Mouse (Mus musculus) thymus, adult 18-20 months (tissue): Measurements from ENCODE around the gene Apcs.

Experiments
- DNase-seq, 2 experiments: peaks; one replicate each; pipeline ENCODE4 v3.0.0; 2022; ENCODE audit warnings: mixed read lengths in 2 of 2

Apcs gene

DNA sequence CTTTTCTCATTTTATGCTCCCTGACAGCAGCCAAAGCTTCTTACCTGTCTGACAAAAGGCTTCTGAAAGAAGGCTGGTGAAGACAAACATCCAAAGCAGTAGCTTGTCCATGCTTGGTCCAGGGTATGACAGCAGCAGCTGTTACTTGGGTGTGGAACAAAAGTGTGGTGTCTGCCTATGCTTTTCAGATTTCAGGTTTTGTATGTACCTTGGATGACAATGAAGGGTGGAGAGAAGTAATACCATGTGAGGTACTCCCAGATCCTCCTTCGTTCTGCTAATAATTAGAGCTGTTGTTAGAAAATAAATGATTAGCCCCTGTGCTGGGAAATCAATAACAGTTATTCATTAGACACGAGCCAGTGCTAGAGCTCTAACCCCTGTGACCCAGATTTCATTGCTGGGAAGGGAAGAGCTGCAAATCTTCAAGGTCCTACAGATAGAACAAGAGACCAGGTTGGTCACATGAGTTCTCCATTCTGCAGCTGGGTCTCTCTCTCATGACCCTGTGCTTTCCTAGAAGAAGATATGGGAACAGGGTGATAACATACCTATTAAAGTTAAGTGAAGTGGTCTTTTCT is at the start of gene Apcs:
Gene Apcs (minus strand): TSS at position 265 of the 581 bp plus-strand sequence.
- no peak for DNase-seq

- no peak for DNase-seq
Measured at GRCm38 (mm10) chr1:172932197-172932596, 37.4 kb upstream of the Apcs start.

DNA sequence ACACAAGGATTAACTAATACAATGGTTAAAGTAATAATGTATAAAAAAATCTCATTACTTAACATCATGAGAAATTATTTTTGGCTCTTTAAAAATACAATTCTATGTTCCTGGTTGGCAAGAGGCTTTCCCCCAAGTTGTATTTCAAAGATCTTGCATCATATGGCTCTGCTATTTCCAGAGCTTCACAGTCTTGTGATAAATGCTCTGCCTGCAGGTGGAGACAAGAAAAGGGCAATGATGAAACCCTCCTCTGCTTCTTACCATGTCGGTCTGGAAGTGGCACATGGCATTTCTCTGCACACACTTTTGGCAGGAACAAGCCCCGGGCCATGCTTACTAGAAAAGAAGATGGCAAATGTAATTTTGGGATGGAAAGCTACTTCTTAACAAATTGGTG is 23.6 kb upstream of the Apcs start:
- DNase-seq, result no peak

GRCm38 (mm10) chr1:172917115-172917514 is 22.3 kb upstream of the Apcs start:
- DNase-seq, result no peak

DNA sequence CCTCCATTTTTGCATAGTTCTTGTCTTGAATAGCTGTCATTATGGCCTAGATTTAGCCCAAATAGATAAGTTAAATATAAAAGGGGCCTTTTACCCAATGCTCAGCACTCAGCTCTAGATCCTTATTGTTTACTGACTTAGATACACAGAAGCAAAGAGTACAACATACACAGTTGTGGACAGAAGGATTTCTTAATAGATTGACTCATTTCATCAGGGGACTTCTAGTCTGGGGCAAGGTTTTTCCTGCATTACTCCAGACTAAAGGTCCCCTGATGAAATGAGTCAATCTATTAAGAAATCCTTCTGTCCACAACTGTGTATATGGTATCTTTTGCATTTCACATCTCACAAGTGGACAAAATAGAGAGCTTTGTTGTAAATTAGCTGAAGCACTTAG is 8.5 kb upstream of the Apcs start:
- no peak for DNase-seq

DNA sequence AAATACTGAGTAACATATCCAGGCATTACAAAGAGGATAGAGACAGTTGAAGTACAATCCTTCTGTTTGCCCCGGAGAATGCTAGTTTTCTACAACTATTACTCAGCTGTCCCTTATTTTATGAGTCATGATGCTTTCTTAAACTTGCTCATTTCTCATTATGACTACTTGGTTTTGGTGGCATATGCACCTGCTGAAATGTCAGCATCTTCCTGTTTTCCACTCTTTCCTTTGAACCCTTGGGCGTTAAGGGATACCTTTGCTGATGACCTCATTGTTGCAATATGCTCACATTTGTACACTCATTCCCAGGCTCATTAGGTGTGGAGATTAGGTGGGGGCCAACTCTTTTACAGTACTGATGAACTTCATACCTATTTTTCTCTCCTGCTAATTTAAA is 594 bp upstream of the Apcs start:
- no peak for DNase-seq

- no peak for DNase-seq
Measured at GRCm38 (mm10) chr1:172876675-172877074, 18.2 kb downstream of the Apcs start.

GRCm38 (mm10) chr1:172875265-172875664 is 19.6 kb downstream of the Apcs start:
- DNase-seq, result no peak

DNA sequence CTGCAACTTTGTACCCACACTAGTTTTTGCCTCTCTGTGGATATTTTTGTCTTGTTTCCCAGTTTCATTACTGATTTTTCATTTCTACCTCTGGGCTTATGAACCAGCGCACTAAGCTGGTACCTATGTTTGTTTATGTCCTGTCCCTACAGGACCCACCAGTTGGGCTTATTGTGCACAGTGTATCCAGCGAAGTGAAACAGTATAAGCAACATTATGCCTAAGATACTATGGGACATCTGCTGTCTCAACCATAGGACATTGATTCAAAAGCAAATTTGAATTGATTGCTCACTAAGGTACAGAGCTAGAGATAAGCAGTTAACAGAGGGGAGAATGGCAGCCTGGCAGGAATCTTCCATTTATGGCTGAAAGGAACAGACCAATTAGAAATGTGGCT is 46.7 kb downstream of the Apcs start:
- DNase-seq, result no peak

DNA sequence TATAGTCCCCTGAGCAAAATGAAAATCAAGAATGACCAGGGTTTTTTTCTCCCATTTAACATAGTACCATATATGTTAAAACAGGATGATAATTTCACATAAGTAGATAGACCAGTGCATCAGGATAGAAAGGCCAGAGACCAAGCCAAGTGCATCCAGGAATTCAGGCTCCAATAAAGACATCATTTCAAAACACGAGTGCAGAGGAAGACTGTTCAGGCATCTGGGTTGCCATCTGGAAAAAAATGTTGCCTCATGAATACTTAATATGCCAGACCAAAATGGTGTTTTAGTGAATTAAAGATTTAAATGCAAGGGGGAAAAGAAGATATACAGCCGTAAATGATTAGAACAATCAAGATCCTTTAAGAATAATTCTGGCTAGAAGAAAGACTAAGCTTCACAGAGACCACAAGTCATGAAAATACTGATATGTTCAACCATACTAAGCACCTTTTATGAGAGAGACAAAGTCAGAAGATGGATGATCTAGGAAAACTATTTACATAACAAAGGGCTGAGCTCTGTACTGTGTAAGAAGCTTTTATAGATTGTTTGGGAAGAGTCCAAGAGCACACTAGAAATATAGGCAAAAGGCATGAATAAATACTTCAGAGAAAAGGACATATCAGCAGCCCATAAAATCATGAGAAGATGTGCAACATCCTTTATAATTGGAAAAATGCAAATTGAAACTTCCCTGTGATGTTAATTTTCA is 47.6 kb downstream of the Apcs start:
- DNase-seq, result no peak
